Mouse (Mus musculus) urinary bladder, postnatal 36 days (tissue): ENCODE measurements around the gene Orc3.
"Not testable (repeated sequence)": the region's sequence is repeated elsewhere in the genome, so short reads cannot be mapped to it uniquely, and the experiment has no call there.

ENCODE experiments used
- DNase-seq, 2 experiments: peaks; one replicate each; pipeline ENCODE4 v3.0.0; 2022; ENCODE audit warnings: low spot score in 2 of 2, mixed read lengths in 1 of 2

The Orc3 gene

GRCm38 (mm10) chr4:34582476-34582875 is 32.3 kb downstream of the Orc3 start:
- DNase-seq, result no peak

GRCm38 (mm10) chr4:34581990-34582389 is 32.8 kb downstream of the Orc3 start:
- no peak for DNase-seq

GRCm38 (mm10) chr4:34581489-34581888 is 33.3 kb downstream of the Orc3 start:
- DNase-seq, result not testable (repeated sequence)

GRCm38 (mm10) chr4:34579215-34579614 is 35.5 kb downstream of the Orc3 start:
- no peak for DNase-seq

GRCm38 (mm10) chr4:34577028-34577427 is 37.7 kb downstream of the Orc3 start:
- no peak for DNase-seq

- no peak for DNase-seq
These were observed 41.9 kb downstream of the Orc3 start for GRCm38 (mm10) chr4:34572876-34573275.

GRCm38 (mm10) chr4:34566226-34566625 is 48.5 kb downstream of the Orc3 start:
- no peak for DNase-seq

- no peak for DNase-seq
These were observed 53.8 kb downstream of the Orc3 start for GRCm38 (mm10) chr4:34560971-34561370.

- no peak for DNase-seq
These were observed 58.6 kb downstream of the Orc3 start for GRCm38 (mm10) chr4:34556183-34556582.

- DNase-seq, result no peak
These were observed 59.1 kb downstream of the Orc3 start for GRCm38 (mm10) chr4:34555604-34556003.

GRCm38 (mm10) chr4:34554596-34554995 is 60.1 kb downstream of the Orc3 start:
- DNase-seq, result no peak

GRCm38 (mm10) chr4:34551966-34552365 is 62.8 kb downstream of the Orc3 start:
- no peak for DNase-seq

- DNase-seq, result peak; percentile 26 to 58
These were observed 63.5 kb downstream of the Orc3 start for GRCm38 (mm10) chr4:34551098-34551809.

GRCm38 (mm10) chr4:34550748-34551097 is 64.0 kb downstream of the Orc3 start, which contains the start of gene Akirin2:
Gene Akirin2 (plus strand): TSS chr4:34550937.
- DNase-seq, result peak in 1 of 2 experiments; percentile 10

- peak; percentile 97 for DNase-seq
These were observed 64.6 kb downstream of the Orc3 start for GRCm38 (mm10) chr4:34549981-34550747.

GRCm38 (mm10) chr4:34529941-34530340 is 84.8 kb downstream of the Orc3 start:
- DNase-seq, result no peak

- DNase-seq, result no peak
These were observed 85.4 kb downstream of the Orc3 start for GRCm38 (mm10) chr4:34529379-34529778.

GRCm38 (mm10) chr4:34528430-34529100 is 86.2 kb downstream of the Orc3 start:
- DNase-seq, result no peak

GRCm38 (mm10) chr4:34526771-34527170 is 88.0 kb downstream of the Orc3 start:
- DNase-seq, result no peak

- no peak for DNase-seq
These were observed 91.2 kb downstream of the Orc3 start for GRCm38 (mm10) chr4:34523586-34523985.

GRCm38 (mm10) chr4:34522846-34523245 is 91.9 kb downstream of the Orc3 start:
- DNase-seq, result peak; percentile 7 to 36
